Mouse (Mus musculus) neural tube, embryonic 11.5 days (tissue): ENCODE measurements around the gene Hk3. TPM values are rescaled to one million over a fixed set of nuclear protein-coding genes. Genes with fewer than 3 reads are reported as not detected.

Experiments
- ATAC-seq: fragments of 200-750 bp; cut with Nextera tagmentation; 2 replicates; pipeline ENCODE4 v1.8.0; 2017; ENCODE audit warnings: moderate number of reproducible peaks, mild to moderate bottlenecking, moderate TSS enrichment, moderate library complexity; ENCODE audit not compliant: insufficient read depth, low FRiP score, low TSS enrichment
- DNase-seq: peaks from one replicate; pipeline ENCODE4 v3.0.0-alpha.2; 2015; ENCODE audit warnings: low spot score
- H3K27ac ChIP-seq: fragments of 300-500 bp; sonication (generic); 2 replicates; pipeline ENCODE4 v1.5.1; 2014; ENCODE audit warnings: low read depth, mild to moderate bottlenecking, low read length
- H3K27me3 ChIP-seq: fragments of 300-500 bp; sonication (generic); 2 replicates; pipeline ENCODE4 v1.6.1; 2014; ENCODE audit warnings: mild to moderate bottlenecking, low read length, mixed read lengths; ENCODE audit not compliant: control insufficient read depth, insufficient read depth
- H3K36me3 ChIP-seq: fragments of 300-500 bp; sonication (generic); 2 replicates; pipeline ENCODE4 v1.6.1; 2014; ENCODE audit warnings: mild to moderate bottlenecking, low read length, moderate library complexity, mixed read lengths; ENCODE audit not compliant: control insufficient read depth, insufficient read depth
- H3K4me1 ChIP-seq: fragments of 300-500 bp; sonication (generic); 2 replicates; pipeline ENCODE4 v1.6.1; 2014; ENCODE audit warnings: low read length, mixed read lengths; ENCODE audit not compliant: control insufficient read depth, insufficient read depth
- H3K4me2 ChIP-seq: fragments of 300-500 bp; sonication (generic); 2 replicates; pipeline ENCODE4 v1.6.1; 2014; ENCODE audit warnings: low read depth, mild to moderate bottlenecking, moderate library complexity
- H3K4me3 ChIP-seq: fragments of 300-500 bp; sonication (generic); 2 replicates; pipeline ENCODE4 v1.5.1; 2014; ENCODE audit warnings: low read depth, low read length
- H3K9ac ChIP-seq: fragments of 300-500 bp; sonication (generic); 2 replicates; pipeline ENCODE4 v1.6.1; 2014; ENCODE audit warnings: mild to moderate bottlenecking, low read length
- H3K9me3 ChIP-seq: fragments of 300-500 bp; sonication (generic); 2 replicates; pipeline ENCODE4 v1.6.1; 2016; ENCODE audit warnings: low read length; ENCODE audit not compliant: control insufficient read depth
- WGBS: fragments of 180-500 bp; shearing (Covaris S2); extraction: QIAGEN DNeasy Blood & Tissue Kit; methylation state at CpG from one replicate; pipeline ENCODE4 v1.1.7; 2014; 5-methylcytosine and 5-hydroxymethylcytosine counted together
- polyA plus RNA-seq: library from polyadenylated mRNA; unstranded; fragments of >200 nt; fragmentation: Nextera tagmentation; extraction: Ambion mirVana; gene quantifications from 2 replicates; pipeline ENCODE4 v1.2.1, GENCODE M21; 2014

Hk3 gene
- polyA plus RNA-seq, 1 experiment from 2014 or later = 1.1 TPM

DNA sequence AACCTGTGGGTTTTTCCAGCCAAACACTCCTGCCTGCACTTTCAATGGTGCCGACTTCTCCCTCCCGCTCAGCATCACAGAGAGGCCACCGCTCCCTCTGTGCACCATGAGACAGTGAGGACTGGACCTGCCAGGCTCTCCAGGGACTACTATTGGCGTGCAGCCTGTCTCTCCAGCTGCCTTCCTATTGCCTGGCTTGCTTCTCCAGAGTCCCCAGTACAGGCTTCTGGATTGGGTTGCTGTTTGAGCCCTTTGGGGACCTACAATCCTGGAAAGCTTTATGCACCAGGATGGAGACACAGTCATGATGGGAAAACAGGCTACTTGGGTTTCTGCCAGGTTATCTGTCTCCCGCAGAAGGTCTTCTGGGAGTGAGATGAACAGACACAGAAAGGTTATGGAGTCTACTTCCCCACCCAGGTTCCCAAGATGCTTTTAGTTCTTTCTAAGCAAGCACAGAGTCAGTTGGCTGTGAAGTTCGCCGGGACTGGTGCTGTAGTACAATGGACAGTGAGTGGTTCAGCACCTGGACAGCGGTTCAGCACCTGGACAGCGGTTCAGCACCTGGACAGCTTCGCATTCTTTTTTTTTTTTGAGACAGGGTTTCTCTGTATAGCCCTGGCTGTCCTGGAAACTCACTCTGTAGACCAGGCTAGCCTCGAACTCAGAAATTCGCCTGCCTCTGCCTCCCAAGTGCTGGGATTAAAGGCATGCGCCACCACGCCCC is 50.5 kb downstream of the Hk3 start:
- Histone ChIP-seq H3K9me3 (no peaks in the 10 kb centered on the region), H3K4me3 (no peak overlapping the region), H3K4me1 (peaks cover 13% of the 10 kb centered on the region), H3K27me3 (no peaks in the 10 kb centered on the region; the same call in 1 of the 2 replicates), H3K4me2 (no peak overlapping the region), H3K27ac (no peak overlapping the region), H3K36me3 (no peaks in the 10 kb centered on the region), H3K9ac (no peak overlapping the region)
- ATAC-seq = no peak
- WGBS = 40% methylated on average over 14 of the region's 14 CpGs
- DNase-seq = peak; percentile 54

DNA sequence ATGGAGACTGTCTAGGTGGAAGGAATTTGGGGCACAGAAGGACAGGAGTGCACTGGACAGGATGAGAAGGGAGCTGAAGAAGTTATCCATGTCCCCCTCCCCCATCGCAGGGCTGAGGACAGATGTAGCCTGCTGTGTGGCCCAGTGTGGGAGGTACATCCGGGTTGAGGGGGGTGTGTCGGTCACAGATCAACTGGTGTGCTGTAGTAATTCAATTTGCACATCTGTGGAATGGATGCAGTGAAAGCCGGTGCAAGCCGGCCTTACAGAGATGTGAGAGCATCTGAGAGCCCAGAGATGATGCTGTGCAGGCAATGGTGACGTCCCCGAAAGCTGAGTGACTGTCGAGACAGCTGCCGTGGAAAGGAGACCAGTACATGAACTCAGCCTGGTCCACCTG is 51.7 kb downstream of the Hk3 start:
- no peak overlapping the region for H3K4me3 ChIP-seq
- no peaks in the 10 kb centered on the region; the same call in 1 of the 2 replicates for H3K27me3 ChIP-seq
- H3K4me2 ChIP-seq = no peak overlapping the region
- no peaks in the 10 kb centered on the region for H3K36me3 ChIP-seq
- no peak for ATAC-seq
- no peaks in the 10 kb centered on the region for H3K9me3 ChIP-seq
- WGBS = 43% methylated on average over 9 of the region's 9 CpGs
- H3K4me1 ChIP-seq = peaks cover 5% of the 10 kb centered on the region
- no peak overlapping the region for H3K27ac ChIP-seq
- no peak overlapping the region for H3K9ac ChIP-seq
- no peak for DNase-seq

DNA sequence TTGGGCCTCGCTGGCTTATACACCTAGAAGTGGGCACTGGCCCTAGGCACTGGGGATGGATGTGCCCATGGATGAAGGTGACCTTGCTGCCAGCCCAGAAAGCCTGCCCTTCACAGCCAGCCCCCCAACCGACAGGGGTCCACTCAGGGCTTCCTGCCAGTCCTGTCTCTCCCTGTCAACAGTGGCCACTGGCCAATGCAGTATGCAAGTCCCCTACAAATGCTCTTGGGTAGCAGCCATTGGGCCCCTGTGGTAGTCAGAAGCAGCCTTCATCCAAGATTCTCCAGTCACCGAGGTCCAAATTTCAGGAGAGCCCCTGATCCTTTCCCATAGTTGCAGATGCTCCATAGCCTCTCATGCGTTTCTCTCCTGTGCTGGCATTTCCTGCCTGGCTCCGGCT is 52.5 kb downstream of the Hk3 start:
- Histone ChIP-seq H3K4me1 (peaks cover 9% of the 10 kb centered on the region), H3K4me2 (no peak overlapping the region), H3K4me3 (no peak overlapping the region), H3K27ac (no peak overlapping the region), H3K36me3 (no peaks in the 10 kb centered on the region), H3K9me3 (no peaks in the 10 kb centered on the region), H3K9ac (peak overlapping the region; percentile 23; the same call in 1 of the 2 replicates), H3K27me3 (no peaks in the 10 kb centered on the region; the same call in 1 of the 2 replicates)
- ATAC-seq (no peak), DNase-seq (no peak)
- WGBS = 60% methylated on average over 5 of the region's 5 CpGs

DNA sequence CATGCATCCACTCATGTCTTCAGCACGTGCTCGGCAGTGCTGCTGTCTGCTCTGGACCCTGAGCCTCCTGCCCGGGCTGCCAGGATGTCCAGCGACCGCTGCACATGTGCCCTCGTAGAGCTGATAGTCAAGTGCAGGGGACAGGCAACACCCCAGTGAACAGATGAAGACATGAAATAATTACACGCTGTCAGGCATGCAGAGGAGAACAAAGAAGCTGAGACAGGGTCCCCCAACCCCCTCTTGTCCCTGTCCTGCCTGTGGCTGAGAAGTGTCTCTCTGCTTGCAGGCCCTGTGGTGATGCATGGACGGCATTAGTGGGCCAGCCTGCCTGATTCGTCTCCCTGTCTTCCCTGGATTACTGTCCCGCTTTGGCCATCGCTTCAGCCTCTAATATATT is 53.7 kb downstream of the Hk3 start:
- Histone ChIP-seq H3K27ac (no peak overlapping the region), H3K9me3 (no peaks in the 10 kb centered on the region), H3K36me3 (no peaks in the 10 kb centered on the region), H3K4me1 (peaks cover 15% of the 10 kb centered on the region), H3K9ac (no peak overlapping the region), H3K4me3 (no peak overlapping the region), H3K4me2 (no peak overlapping the region), H3K27me3 (no peaks in the 10 kb centered on the region; the same call in 1 of the 2 replicates)
- DNase-seq (no peak), ATAC-seq (peak; percentile 45)
- 51% methylated on average over 11 of the region's 11 CpGs for WGBS

DNA sequence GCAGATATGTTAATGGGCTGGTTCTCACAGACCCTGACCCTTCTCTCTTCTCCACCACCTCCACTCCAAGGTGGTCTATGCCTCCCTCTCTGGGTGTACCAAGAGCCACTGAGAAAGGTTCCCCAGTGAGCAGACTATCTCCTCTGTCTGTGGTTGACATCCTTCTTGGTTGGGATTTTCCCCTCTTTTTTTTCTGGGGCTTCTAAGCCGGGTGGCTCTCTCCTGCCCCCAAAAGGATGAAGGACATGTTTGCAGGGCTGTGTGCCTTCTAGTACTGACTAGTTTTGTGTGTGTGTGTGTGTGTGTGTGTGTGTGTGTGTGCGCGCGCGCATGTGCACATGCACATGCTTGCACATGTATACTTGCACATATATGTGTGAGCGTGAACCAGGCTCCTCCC is 55.9 kb downstream of the Hk3 start:
- ATAC-seq = no peak
- WGBS = 91% methylated on average over 6 of the region's 6 CpGs
- Histone ChIP-seq H3K9me3 (no peaks in the 10 kb centered on the region), H3K27ac (no peak overlapping the region), H3K4me1 (peaks cover 15% of the 10 kb centered on the region), H3K27me3 (no peaks in the 10 kb centered on the region; the same call in 1 of the 2 replicates), H3K36me3 (no peaks in the 10 kb centered on the region), H3K4me2 (no peak overlapping the region), H3K9ac (no peak overlapping the region), H3K4me3 (no peak overlapping the region)
- DNase-seq = no peak

DNA sequence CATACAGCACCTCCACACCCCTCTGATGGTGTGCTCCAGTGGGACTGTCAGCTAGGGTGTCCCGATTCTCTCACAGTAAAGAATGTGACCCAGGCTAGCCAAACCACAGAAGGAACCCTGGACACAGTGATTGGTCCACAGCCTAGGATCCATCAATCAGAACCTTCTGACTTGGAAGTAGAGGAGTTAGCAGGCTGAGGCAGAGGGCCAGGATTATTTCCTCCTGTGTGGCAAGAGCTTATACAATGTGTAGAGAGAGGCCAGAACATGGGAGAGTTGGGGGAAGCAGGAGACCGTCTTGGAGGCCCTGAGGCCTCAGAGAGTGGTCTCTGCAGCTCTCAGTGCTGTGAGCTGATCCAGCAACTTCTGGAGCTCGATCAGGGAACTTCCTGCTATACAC is 60.7 kb downstream of the Hk3 start:
- 78% methylated on average over 3 of the region's 3 CpGs for WGBS
- no peaks in the 10 kb centered on the region for H3K9me3 ChIP-seq
- H3K4me1 ChIP-seq = peaks cover 20% of the 10 kb centered on the region
- no peak overlapping the region for H3K9ac ChIP-seq
- H3K4me2 ChIP-seq = no peak overlapping the region
- ATAC-seq (no peak), DNase-seq (no peak)
- H3K4me3 ChIP-seq = no peak overlapping the region
- H3K27ac ChIP-seq = no peak overlapping the region
- peaks cover 8% of the 10 kb centered on the region; the same call in 1 of the 2 replicates for H3K27me3 ChIP-seq
- no peaks in the 10 kb centered on the region for H3K36me3 ChIP-seq

DNA sequence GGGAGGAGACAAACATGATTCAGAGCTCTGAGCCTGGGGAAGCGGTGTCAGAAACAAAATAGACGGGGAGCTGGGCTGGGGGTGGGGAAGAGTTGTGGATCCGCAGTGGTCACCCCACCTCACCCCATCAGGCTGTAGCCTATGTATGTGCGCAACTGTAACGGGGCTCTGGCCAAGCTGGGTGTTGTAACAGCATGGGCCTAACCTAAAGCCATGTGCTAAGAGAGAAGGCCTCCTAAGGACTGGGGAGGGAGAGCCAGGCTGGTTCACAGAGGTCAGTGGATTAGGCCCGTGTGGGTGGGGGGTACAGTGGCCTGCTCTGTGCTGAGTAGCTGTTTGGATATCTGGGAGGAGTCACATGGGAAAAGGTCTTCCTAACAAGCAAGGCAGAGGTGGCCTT is 61.3 kb downstream of the Hk3 start:
- no peak overlapping the region for H3K9ac ChIP-seq
- DNase-seq (no peak), ATAC-seq (no peak)
- peaks cover 10% of the 10 kb centered on the region; the same call in 1 of the 2 replicates for H3K27me3 ChIP-seq
- H3K4me2 ChIP-seq = no peak overlapping the region
- H3K9me3 ChIP-seq = no peaks in the 10 kb centered on the region
- H3K36me3 ChIP-seq = no peaks in the 10 kb centered on the region
- H3K4me3 ChIP-seq = no peak overlapping the region
- H3K4me1 ChIP-seq = peaks cover 20% of the 10 kb centered on the region
- 38% methylated on average over 6 of the region's 6 CpGs for WGBS
- 0 out of 2 replicates have a peak overlapping the region, but pooled peaks have one; percentile 8 for H3K27ac ChIP-seq

DNA sequence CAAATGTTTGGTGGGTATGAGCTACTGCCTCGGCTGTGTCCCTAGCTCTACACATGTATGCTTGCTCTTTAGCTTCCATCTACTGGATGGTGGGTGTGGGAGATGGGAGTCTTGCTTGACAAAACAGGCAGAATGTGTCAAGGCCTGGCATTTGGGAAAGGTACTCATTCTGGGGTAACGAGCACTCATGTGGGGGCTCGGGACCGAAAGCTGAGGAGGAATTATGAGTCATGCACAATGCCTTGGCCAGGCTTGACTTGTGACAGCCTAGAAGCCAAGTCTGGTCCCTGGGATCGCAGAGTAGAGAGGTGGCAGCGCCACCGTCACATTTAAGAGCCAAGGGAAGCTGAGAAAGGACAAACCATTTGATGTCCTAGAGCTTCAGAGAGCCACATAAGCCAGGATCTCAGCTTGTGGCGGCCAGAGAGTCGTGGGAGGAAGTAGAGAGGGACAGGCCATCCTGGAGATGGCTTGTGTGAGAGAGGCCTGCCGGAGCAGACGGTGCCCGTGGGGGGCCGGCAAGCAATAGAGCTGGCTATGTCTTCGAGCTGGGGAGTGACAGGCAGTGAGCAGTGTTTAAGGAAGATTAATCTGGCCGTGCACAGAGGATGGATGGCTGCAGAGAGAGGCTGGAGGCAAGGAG is 62.0 kb downstream of the Hk3 start:
- H3K4me1 ChIP-seq = peaks cover 17% of the 10 kb centered on the region
- H3K4me2 ChIP-seq = no peak overlapping the region
- WGBS = 50% methylated on average over 15 of the region's 15 CpGs
- no peak overlapping the region for H3K9ac ChIP-seq
- DNase-seq (no peak), ATAC-seq (no peak)
- H3K27me3 ChIP-seq = peaks cover 15% of the 10 kb centered on the region
- no peak overlapping the region for H3K4me3 ChIP-seq
- no peak overlapping the region for H3K27ac ChIP-seq
- H3K9me3 ChIP-seq = no peaks in the 10 kb centered on the region
- H3K36me3 ChIP-seq = no peaks in the 10 kb centered on the region

DNA sequence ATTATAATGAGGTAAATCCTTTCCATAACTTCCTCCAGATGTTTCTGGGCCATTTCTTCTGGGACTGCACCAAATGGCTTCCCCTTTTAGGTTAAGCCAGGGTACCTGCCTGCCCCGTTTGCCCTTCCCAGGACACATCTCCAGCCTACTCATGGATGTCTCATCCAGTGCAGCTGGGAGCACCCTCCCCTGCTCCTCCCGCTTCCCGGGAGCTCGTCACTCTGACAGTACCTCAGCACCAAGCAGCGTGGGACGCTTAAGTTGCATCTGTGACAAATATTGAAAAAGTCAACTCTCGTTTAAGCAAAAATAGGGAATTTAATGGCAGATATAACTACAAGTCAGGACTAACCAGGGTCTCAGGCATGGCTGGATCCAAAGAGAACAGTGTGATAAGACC is 63.9 kb downstream of the Hk3 start:
- no peak overlapping the region for H3K9ac ChIP-seq
- H3K4me3 ChIP-seq = no peak overlapping the region
- peaks cover 10% of the 10 kb centered on the region; the same call in 1 of the 2 replicates for H3K4me1 ChIP-seq
- no peaks in the 10 kb centered on the region for H3K9me3 ChIP-seq
- ATAC-seq (no peak), DNase-seq (no peak)
- 71% methylated on average over 7 of the region's 7 CpGs for WGBS
- H3K27me3 ChIP-seq = peaks cover 32% of the 10 kb centered on the region
- no peak overlapping the region for H3K27ac ChIP-seq
- H3K36me3 ChIP-seq = no peaks in the 10 kb centered on the region
- H3K4me2 ChIP-seq = no peak overlapping the region
